Mouse (Mus musculus) E14TG2a.4 (cell line): Measurements from ENCODE around the gene Nubpl.

Experiments
- CTCF ChIP-seq: conservative IDR thresholded peaks from 2 replicates; pipeline ENCODE4 v1.5.1; 2014; ENCODE audit warnings: low read length
- NANOG ChIP-seq: IDR thresholded peaks from 2 replicates; pipeline ENCODE4 v1.6.1; 2014; ENCODE audit warnings: borderline replicate concordance, low read length, mixed read lengths

GRCm38 (mm10) chr12:52272828-52273227 lies 175.3 kb downstream of the Nubpl start:
- TF ChIP-seq CTCF, result no peak
- no peak for TF ChIP-seq NANOG
